Mouse (Mus musculus): ENCODE results near the gene Traip. TPM values are rescaled to one million over a fixed set of nuclear protein-coding genes. Genes with fewer than 3 reads are reported as not detected.

Gene Traip
- polyA plus RNA-seq, 1 experiment from 2014 or later: 15.0 TPM

DNA sequence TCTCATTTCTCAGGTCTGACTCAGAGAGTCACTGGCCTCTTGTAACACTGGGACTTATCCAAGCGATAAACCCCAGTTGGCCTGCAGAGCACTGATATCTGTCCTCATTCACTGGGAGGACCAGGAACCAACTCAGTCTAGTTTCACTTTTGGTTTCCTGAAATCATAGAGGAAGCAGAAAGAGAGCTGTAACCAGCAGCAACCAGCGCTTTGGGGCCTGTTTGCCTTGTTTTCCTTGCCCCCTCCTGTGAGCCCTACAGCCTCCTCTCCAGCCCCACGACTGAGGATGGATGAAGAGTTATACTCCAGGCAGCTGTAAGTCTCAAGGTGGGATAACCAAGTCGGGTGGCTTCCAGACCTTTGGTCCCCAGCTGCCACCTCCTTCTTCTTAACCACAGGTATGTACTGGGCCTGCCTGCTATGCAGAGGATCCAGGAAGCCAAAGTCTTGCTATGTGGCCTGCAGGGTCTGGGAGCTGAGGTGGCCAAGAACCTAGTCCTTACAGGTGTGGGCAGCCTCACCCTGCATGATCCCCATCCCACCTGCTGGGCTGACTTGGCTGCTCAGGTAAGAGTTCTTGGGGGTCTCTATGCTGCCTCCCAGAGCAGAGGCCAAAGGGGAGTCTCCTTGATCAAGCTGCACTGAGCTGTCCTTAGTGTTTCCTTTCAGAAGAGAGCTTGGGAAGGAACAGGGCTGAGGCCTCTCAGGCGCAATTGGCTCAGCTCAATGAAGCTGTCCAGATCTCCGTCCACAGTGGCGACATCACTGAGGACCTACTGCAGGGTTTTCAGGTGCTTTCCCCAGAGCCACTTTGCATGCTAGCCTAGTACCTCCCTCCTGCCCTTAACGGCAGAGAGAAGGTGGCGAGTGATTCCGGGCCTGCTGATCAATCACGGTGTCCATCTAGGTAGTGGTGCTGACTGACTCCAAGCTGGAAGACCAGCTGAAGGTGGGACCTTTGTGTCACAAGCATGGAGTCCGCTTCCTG lies 25.8 kb downstream of the Traip start, which contains the start of gene Uba7:
TSS of gene Uba7 (plus strand) at position 107 of the 988 bp plus-strand sequence.
- no peaks in the 10 kb centered on the region for H3K9me3 ChIP-seq
- WGBS: 78% methylated on average over 12 of the region's 12 CpGs
- no peaks in the 10 kb centered on the region for H3K27me3 ChIP-seq
- no peak within 1 kb of the TSS for H3K9ac ChIP-seq (replicated peaks)
- H3K27ac ChIP-seq: no peak within 1 kb of the TSS
- H3K4me1 ChIP-seq (replicated peaks): no peaks in the 10 kb centered on the region
- no peak for ATAC-seq
- H3K4me2 ChIP-seq (replicated peaks): no peak within 1 kb of the TSS
- no peak within 1 kb of the TSS for H3K4me3 ChIP-seq (replicated peaks)
- 0 out of 2 replicates have a peak, but pooled peaks cover 1% of the 10 kb centered on the region for H3K36me3 ChIP-seq

DNA sequence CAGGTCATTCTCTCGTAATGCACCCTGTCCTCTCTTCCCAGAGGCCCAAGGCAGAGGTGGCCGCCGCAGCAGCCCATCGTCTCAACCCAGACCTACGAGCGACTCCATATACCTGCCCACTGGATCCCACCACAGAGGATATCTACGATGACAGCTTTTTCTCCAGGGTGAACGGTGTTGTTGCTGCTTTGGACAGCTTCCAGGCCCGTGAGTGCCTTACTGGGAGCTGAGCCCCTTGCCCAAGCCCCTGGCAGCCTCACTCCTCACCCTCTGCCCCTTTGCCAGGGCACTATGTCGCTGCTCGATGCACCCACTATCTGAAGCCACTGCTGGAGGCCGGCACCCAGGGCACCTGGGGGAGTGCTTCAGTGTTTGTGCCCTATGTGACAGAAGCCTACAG lies 28.9 kb downstream of the Traip start:
- H3K9me3 ChIP-seq: no peaks in the 10 kb centered on the region
- H3K27me3 ChIP-seq: peaks cover 11% of the 10 kb centered on the region
- no peak overlapping the region for H3K27ac ChIP-seq
- H3K36me3 ChIP-seq: no peaks in the 10 kb centered on the region
- peaks cover 16% of the 10 kb centered on the region; the same call in 1 of the 2 replicates for H3K4me1 ChIP-seq (replicated peaks)
- no peak for ATAC-seq
- WGBS: 91% methylated on average over 12 of the region's 12 CpGs
- H3K4me2 ChIP-seq (replicated peaks): no peak overlapping the region
- H3K9ac ChIP-seq (replicated peaks): no peak overlapping the region
- no peak overlapping the region for H3K4me3 ChIP-seq (replicated peaks)

DNA sequence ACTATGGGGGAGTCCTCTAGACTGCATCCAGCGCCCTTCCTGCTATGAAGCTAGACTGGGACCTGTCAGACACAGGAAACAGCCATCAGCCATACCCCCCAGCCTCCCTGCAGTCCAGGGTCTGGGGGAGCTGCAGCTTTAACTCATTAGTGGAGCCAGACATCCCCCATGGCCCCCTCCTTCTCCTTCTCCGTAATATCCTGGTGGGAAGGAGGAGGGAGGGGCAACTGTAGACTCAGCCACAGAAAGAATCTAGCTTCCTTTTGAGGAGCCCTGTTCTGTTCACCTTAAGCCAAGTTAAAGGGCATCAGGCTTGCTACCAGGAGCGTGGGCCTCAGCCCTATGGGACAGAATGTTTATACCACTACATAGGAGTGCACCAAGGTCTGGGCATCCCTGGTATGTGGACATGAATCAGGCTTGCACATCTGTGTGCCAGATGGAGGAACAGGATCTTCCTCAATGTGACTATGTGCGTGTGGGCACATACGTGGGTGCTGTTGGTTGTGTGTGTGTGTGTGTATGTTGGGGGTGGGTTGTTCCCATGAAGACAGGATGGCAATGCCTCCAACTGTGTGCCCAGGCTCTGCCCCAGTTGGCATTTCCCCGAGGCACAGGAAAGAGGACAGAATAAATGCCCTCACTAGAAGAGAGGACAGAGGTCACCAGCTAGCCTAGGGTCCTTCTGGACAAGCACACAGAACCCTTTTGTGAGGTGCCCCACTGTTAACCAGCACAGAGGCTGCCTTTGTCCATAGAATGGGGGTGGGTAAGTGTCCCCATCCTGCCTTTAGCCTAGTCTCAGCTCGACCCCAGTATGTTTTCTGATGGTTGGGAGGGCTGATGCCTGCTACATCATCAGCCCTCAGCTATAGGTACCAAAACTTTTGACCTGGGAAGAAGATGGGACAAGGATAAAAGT lies 32.0 kb downstream of the Traip start:
- peak overlapping the region; percentile 19; the same call in 1 of the 2 replicates for H3K27ac ChIP-seq
- ATAC-seq: no peak
- H3K36me3 ChIP-seq: no peaks in the 10 kb centered on the region
- no peak overlapping the region for H3K4me3 ChIP-seq (replicated peaks)
- no peak overlapping the region; the same call in 1 of the 2 replicates for H3K4me2 ChIP-seq (replicated peaks)
- peaks cover 25% of the 10 kb centered on the region for H3K27me3 ChIP-seq
- H3K4me1 ChIP-seq (replicated peaks): peaks cover 33% of the 10 kb centered on the region
- 59% methylated on average over 7 of the region's 7 CpGs for WGBS
- H3K9ac ChIP-seq (replicated peaks): peak overlapping the region; percentile 20; the same call in 1 of the 2 replicates
- H3K9me3 ChIP-seq: no peaks in the 10 kb centered on the region

DNA sequence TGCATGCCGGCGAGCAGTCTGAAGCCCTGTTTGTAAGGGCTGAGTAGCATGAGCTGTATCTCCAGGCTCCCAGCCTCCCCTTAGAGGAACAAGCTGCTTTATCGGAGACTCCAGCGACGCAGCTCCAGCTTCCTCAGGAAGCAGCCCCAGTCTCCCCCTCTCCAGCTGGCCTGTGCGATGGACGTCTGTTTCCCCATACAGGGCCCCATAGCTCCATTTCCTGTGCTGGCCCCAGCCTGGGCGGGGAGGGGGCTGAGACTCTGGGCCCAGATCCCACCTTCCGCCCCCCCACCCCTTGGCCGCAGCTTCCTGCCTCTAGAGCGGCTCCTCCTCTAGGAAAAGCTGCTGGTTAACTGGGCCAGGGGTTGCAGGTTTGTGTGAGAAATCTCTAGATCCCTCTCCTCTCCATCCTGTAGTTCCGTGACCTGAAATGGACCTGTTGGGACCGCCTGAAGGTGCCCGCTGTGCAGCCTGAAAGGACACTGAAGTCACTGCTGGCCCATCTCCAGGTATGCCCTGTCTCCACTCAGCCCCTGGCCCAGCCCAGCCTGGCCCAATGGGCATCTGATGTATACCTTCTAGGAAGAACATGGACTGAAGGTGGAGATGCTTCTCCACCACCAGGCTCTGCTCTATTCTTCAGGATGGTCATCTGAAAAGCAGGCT lies 32.9 kb downstream of the Traip start, which contains the start of gene Gm20661:
TSS of gene Gm20661 (plus strand) at position 378 of the 666 bp plus-strand sequence.
- 59% methylated on average over 14 of the region's 14 CpGs for WGBS
- H3K4me3 ChIP-seq (replicated peaks): no peak within 1 kb of the TSS
- H3K4me2 ChIP-seq (replicated peaks): peak within 1 kb of the TSS; percentile 76
- peak within 1 kb of the TSS; percentile 57 for H3K27ac ChIP-seq
- no peaks in the 10 kb centered on the region for H3K9me3 ChIP-seq
- H3K27me3 ChIP-seq: peaks cover 25% of the 10 kb centered on the region
- H3K9ac ChIP-seq (replicated peaks): peak within 1 kb of the TSS; percentile 20; the same call in 1 of the 2 replicates
- H3K4me1 ChIP-seq (replicated peaks): peaks cover 33% of the 10 kb centered on the region
- no peaks in the 10 kb centered on the region for H3K36me3 ChIP-seq
- no peak for ATAC-seq

DNA sequence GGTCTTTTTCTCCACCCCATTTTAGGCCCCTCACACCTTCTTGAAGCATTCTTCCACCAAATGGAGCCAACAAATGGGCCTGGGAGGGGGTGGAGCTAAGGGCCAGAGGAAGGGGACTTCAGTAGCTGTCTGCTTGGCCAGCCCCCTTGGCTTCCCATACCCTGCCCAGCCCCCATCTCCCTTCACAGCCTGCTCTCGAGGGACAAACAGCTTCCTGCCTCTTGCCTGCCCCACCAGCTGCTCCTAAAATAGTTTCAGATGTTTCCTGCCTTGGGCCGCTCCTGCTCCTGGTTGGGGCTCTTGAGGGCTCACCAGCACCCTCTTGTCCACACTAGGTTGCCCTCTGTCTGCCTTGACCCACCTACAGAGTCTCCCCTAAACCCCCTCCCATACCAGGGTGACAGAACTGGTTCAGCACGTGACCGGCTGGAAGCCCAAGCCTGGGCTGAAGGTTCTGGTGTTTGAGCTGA lies 33.5 kb downstream of the Traip start:
- Histone ChIP-seq H3K9ac (replicated peaks) (0 out of 2 replicates have a peak overlapping the region, but pooled peaks have one; percentile 10), H3K9me3 (no peaks in the 10 kb centered on the region), H3K4me1 (replicated peaks) (peaks cover 33% of the 10 kb centered on the region), H3K27me3 (peaks cover 25% of the 10 kb centered on the region), H3K4me2 (replicated peaks) (peak overlapping the region; percentile 27), H3K4me3 (replicated peaks) (no peak overlapping the region), H3K36me3 (no peaks in the 10 kb centered on the region), H3K27ac (peak overlapping the region; percentile 57; the same call in 1 of the 2 replicates)
- ATAC-seq: no peak
- 51% methylated on average over 4 of the region's 4 CpGs for WGBS

DNA sequence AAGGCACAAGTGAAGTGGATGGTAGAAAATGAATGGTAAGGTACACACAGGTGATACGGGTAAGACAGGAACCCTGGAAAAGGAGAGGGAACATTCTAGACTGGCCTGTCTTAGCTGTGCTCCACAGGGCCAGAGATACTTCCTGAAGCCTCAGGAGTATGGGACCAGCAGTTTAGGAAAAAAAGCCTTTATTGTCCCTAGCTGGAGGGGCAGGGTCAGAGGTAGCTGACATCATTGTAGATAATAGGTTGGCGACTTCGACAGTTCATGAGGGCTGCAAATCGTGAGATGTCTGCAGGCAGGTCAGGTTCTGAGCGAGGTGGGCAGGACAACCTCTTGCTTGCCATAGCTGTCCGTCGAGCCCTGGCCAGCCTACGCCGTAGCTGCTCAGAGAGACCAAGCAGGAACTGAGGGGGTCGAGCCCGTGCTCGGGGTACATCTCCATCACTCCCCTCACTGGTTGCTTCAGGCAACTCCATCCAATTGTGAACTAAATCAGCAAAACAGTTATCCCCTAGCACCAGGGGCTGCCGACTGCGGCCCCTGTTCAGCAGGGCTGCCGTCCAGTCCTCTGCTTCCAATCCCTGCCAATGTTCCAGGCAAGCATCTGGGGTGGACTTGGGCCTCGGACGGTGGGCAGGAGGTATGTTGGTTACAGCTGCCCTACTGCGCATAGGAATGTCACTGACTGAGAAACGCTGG lies 34.3 kb downstream of the Traip start:
- Histone ChIP-seq H3K27me3 (peaks cover 25% of the 10 kb centered on the region), H3K4me1 (replicated peaks) (peaks cover 33% of the 10 kb centered on the region), H3K9ac (replicated peaks) (0 out of 2 replicates have a peak overlapping the region, but pooled peaks have one; percentile 10), H3K4me3 (replicated peaks) (peak overlapping the region; percentile 63), H3K36me3 (no peaks in the 10 kb centered on the region), H3K4me2 (replicated peaks) (peak overlapping the region; percentile 76), H3K9me3 (no peaks in the 10 kb centered on the region), H3K27ac (no peak overlapping the region)
- ATAC-seq: no peak
- WGBS: 80% methylated on average over 19 of the region's 19 CpGs

DNA sequence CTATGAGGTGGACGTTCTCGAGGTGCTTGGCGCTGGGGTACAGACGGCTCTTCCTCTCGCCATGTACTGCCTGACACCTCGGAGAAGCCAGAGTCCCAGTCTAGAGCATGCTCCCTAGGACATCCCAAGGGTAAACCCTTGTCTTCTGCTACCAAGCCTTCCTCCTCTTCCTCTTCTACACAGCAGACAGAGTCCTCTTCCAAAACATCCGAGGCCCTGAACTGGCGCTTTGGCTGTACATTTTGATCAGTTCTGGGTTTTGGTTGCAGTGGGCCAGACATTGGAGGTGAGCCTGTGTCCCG lies 34.8 kb downstream of the Traip start:
- no peaks in the 10 kb centered on the region for H3K36me3 ChIP-seq
- peak overlapping the region; percentile 63 for H3K4me3 ChIP-seq (replicated peaks)
- ATAC-seq: no peak
- H3K4me2 ChIP-seq (replicated peaks): peak overlapping the region; percentile 76
- H3K27ac ChIP-seq: no peak overlapping the region
- H3K9ac ChIP-seq (replicated peaks): peak overlapping the region; percentile 71
- peaks cover 25% of the 10 kb centered on the region for H3K27me3 ChIP-seq
- peaks cover 33% of the 10 kb centered on the region for H3K4me1 ChIP-seq (replicated peaks)
- WGBS: 76% methylated on average over 9 of the region's 9 CpGs
- no peaks in the 10 kb centered on the region for H3K9me3 ChIP-seq

DNA sequence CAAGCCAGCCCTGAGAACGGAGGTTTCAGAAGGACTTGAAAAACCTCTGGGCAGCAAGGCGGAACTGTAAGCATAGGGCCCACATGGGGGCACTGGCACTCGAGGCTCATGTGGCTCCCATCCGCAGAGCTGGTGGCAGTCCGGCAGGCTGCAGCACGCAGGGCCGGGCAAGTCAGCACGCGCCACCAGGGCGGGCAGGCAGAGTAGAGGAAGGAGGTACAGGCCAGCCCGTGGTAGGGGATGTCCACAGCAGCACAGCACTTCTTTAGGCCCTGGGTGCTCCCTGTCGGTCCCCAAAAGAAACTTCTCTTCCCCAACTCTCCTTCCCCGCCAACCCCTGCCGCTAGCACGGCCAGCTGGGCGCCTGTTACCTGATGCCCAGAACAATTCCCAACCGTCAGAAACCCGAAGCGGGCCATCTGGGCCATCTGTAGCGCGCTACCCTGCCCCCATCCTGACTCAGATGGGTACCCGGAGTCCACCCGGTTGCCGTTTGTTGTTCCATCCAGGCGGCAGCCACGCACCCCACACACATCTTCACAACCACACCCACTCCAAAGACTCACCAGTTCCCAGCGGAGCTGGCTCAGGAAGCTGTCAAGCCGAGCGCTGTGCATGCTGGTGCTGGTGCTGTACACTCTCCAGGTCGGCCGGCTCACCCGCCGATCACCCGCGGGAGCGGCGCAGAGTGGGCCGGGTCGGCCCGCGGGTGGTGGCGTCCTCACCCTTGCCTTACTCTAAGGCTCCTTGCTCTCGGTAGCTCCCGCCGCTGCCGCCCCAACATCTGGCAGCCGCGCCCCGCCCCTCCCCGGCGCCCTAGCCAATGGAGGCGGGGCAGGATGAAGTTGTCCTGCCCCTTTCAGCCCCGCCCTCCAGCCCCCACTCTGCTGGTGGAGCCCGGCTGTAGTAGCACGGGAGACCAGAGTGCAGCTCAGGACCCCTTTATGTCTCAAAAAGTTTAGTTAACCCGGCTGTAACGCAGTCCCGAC lies 35.5 kb downstream of the Traip start, which contains the start of gene Inka1:
TSS of gene Inka1 (minus strand) at position 749 of the 989 bp plus-strand sequence.
- Histone ChIP-seq H3K27me3 (peaks cover 25% of the 10 kb centered on the region), H3K4me1 (replicated peaks) (peaks cover 33% of the 10 kb centered on the region), H3K4me3 (replicated peaks) (peak within 1 kb of the TSS; percentile 63), H3K27ac (peak within 1 kb of the TSS; percentile 16; the same call in 1 of the 2 replicates), H3K36me3 (no peaks in the 10 kb centered on the region), H3K4me2 (replicated peaks) (peak within 1 kb of the TSS; percentile 76), H3K9ac (replicated peaks) (peak within 1 kb of the TSS; percentile 71), H3K9me3 (no peaks in the 10 kb centered on the region)
- ATAC-seq: peak; percentile 79
- under 1% methylated on average over 58 of the region's 58 CpGs for WGBS

DNA sequence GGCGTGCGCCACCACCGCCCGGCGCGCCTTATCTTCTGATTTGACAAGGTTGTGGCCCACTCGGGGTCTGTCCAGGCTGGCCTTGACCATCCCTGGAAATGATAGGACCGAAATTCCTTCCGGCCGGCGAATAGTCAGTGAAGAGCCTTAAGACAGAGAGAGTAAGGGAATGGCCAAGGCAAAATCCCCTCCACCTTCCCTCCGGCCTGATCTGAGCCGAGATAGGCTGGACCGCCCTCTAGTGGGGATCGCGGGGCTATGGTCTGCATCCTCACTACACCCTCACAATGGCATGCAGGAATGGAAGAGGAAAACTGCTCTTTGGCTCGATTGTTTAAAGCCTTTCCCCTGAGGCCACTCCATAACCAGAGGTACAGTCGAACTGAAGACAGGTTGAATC lies 36.4 kb downstream of the Traip start:
- no peak overlapping the region for H3K27ac ChIP-seq
- H3K4me1 ChIP-seq (replicated peaks): peaks cover 33% of the 10 kb centered on the region
- H3K27me3 ChIP-seq: peaks cover 25% of the 10 kb centered on the region
- peak overlapping the region; percentile 76 for H3K4me2 ChIP-seq (replicated peaks)
- 9% methylated on average over 18 of the region's 18 CpGs for WGBS
- peak; percentile 65 for ATAC-seq
- H3K9me3 ChIP-seq: no peaks in the 10 kb centered on the region
- no peak overlapping the region for H3K9ac ChIP-seq (replicated peaks)
- no peaks in the 10 kb centered on the region for H3K36me3 ChIP-seq
- H3K4me3 ChIP-seq (replicated peaks): peak overlapping the region; percentile 63; the same call in 1 of the 2 replicates

DNA sequence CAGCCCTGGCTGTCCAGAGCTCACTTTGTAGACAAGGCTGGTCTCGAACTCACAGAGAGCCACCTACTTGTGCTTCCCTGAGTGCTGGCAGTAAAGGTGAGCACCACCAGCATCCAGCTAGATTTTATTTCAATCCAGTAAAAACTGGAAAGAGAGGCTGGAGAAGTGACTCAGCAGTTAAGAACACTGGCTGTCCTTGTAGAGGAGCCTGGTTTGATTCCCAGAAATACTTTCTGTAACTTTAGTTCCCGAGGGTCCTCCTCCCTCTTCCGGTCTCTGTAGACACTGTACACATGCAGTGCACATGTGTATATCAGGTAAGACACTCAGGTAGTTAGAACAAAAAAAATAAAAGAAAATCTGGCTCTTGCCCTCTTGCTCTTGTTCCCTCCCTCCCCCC lies 38.0 kb downstream of the Traip start:
- Histone ChIP-seq H3K4me2 (replicated peaks) (no peak overlapping the region), H3K4me1 (replicated peaks) (peaks cover 24% of the 10 kb centered on the region), H3K9me3 (no peaks in the 10 kb centered on the region), H3K4me3 (replicated peaks) (no peak overlapping the region), H3K27ac (no peak overlapping the region), H3K36me3 (no peaks in the 10 kb centered on the region), H3K27me3 (peaks cover 23% of the 10 kb centered on the region), H3K9ac (replicated peaks) (no peak overlapping the region)
- ATAC-seq: no peak
- WGBS: 89% methylated on average over 3 of the region's 3 CpGs
